Mouse (Mus musculus): ENCODE data around the gene Slc39a11.
"Not testable (repeated sequence)": the region's sequence is repeated elsewhere in the genome, so short reads cannot be mapped to it uniquely, and the experiment has no call there.

- not testable (repeated sequence) for TF ChIP-seq SIN3A (IDR thresholded peaks at IDR 0.05; ENCODE audit: low read length); ZKSCAN1 (IDR thresholded peaks at IDR 0.05; ENCODE audit: borderline replicate concordance, low read depth, low read length); NELFE (IDR thresholded peaks at IDR 0.05; ENCODE audit: low read depth, low read length); MEF2A (IDR thresholded peaks at IDR 0.05; ENCODE audit: borderline replicate concordance, low read depth, low read length)
- peak in 1 of 2 experiments; percentile 44; a peak in 2 of 4 replicates for TF ChIP-seq CTCF (conservative IDR thresholded peaks at IDR 0.05 in 1 of 2, IDR thresholded peaks at IDR 0.05 in 1 of 2; ENCODE audit: low read depth in 2 of 2, low read length in 2 of 2)
These were observed 10.3 kb upstream of the Slc39a11 start for GRCm38 (mm10) chr11:113660213-113660612.

All from CH12.LX (cell line).